Mouse (Mus musculus) embryonic facial prominence, embryonic 15.5 days (tissue): Measurements from ENCODE around the gene Lingo2. TPM values are rescaled to one million over a fixed set of nuclear protein-coding genes. Genes with fewer than 3 reads are reported as not detected.

Experiments used
- ATAC-seq: fragments of 200-750 bp; cut with Nextera tagmentation; 2 replicates; pipeline ENCODE4 v1.8.0; 2017; ENCODE audit warnings: low read depth, moderate TSS enrichment; ENCODE audit not compliant: insufficient number of reproducible peaks, low FRiP score, low TSS enrichment
- H3K27ac ChIP-seq: fragments of 300-500 bp; sonication (generic); replicated peaks from 2 replicates; pipeline ENCODE4 v1.5.1; 2015; ENCODE audit warnings: mild to moderate bottlenecking, inconsistent platforms
- H3K27me3 ChIP-seq: fragments of 300-500 bp; sonication (generic); 2 replicates; pipeline ENCODE4 v1.6.1; 2015; ENCODE audit warnings: inconsistent platforms
- H3K36me3 ChIP-seq: fragments of 300-500 bp; sonication (generic); 2 replicates; pipeline ENCODE4 v1.6.1; 2015; ENCODE audit warnings: mild to moderate bottlenecking, inconsistent platforms
- H3K4me1 ChIP-seq: fragments of 300-500 bp; sonication (generic); 2 replicates; pipeline ENCODE4 v1.6.1; 2015; ENCODE audit warnings: inconsistent platforms
- H3K4me2 ChIP-seq: fragments of 300-500 bp; sonication (generic); replicated peaks from 2 replicates; pipeline ENCODE4 v1.6.1; 2015; ENCODE audit warnings: mild to moderate bottlenecking, inconsistent platforms
- H3K4me3 ChIP-seq: fragments of 300-500 bp; sonication (generic); replicated peaks from 2 replicates; pipeline ENCODE4 v1.5.1; 2015; ENCODE audit warnings: mild to moderate bottlenecking, inconsistent platforms
- H3K9ac ChIP-seq: fragments of 300-500 bp; sonication (generic); 2 replicates; pipeline ENCODE4 v1.6.1; 2015; ENCODE audit warnings: inconsistent platforms
- H3K9me3 ChIP-seq: fragments of 300-500 bp; sonication (generic); replicated peaks from 2 replicates; pipeline ENCODE4 v1.6.1; 2016; ENCODE audit warnings: inconsistent platforms
- whole genome bisulfite sequencing: fragments of 180-500 bp; shearing (Covaris S2); methylation state at CpG from one replicate; pipeline ENCODE4 v1.1.7; 2015; 5-methylcytosine and 5-hydroxymethylcytosine counted together
- polyA plus RNA-seq: library from polyadenylated mRNA; unstranded; fragments of >200 nt; fragmentation: Nextera tagmentation; extraction: Ambion mirVana; gene quantifications from 2 replicates; pipeline ENCODE4 v1.2.1, GENCODE M21; 2015

Gene Lingo2
- polyA plus RNA-seq, 1 experiment from 2014 or later, result 4.6 TPM

- no peak overlapping the region for H3K9ac ChIP-seq
- H3K27me3 ChIP-seq, result no peaks in the 10 kb centered on the region
- H3K9me3 ChIP-seq, result no peaks in the 10 kb centered on the region
- H3K4me3 ChIP-seq, result no peak overlapping the region
- H3K27ac ChIP-seq, result no peak overlapping the region
- no peak overlapping the region for H3K4me2 ChIP-seq
- no peaks in the 10 kb centered on the region for H3K36me3 ChIP-seq
- no peaks in the 10 kb centered on the region for H3K4me1 ChIP-seq
- no peak for ATAC-seq
- WGBS, result 82% methylated on average over 1 of the region's 1 CpGs
Observed at GRCm38 (mm10) chr4:36305228-36305627, 646.3 kb downstream of the Lingo2 start.

- Histone ChIP-seq H3K4me2 (peak overlapping the region; percentile 49; the same call in 1 of the 2 replicates), H3K9ac (no peak overlapping the region), H3K36me3 (no peaks in the 10 kb centered on the region), H3K4me1 (no peaks in the 10 kb centered on the region), H3K9me3 (no peaks in the 10 kb centered on the region), H3K4me3 (0 out of 2 replicates have a peak overlapping the region, but pooled peaks have one; percentile 36), H3K27ac (no peak overlapping the region), H3K27me3 (no peaks in the 10 kb centered on the region)
- WGBS, result 66% methylated on average over 8 of the region's 8 CpGs
- no peak for ATAC-seq
Observed at GRCm38 (mm10) chr4:36289701-36290053, 661.9 kb downstream of the Lingo2 start.

- H3K4me2 ChIP-seq, result peak overlapping the region; percentile 49
- H3K9ac ChIP-seq, result no peak overlapping the region
- H3K27ac ChIP-seq, result no peak overlapping the region; the same call in 1 of the 2 replicates
- 22% methylated on average over 17 of the region's 17 CpGs for WGBS
- H3K4me1 ChIP-seq, result no peaks in the 10 kb centered on the region
- H3K36me3 ChIP-seq, result no peaks in the 10 kb centered on the region
- H3K27me3 ChIP-seq, result no peaks in the 10 kb centered on the region
- no peaks in the 10 kb centered on the region for H3K9me3 ChIP-seq
- peak; percentile 69; the same call in 1 of the 2 replicates for ATAC-seq
- H3K4me3 ChIP-seq, result peak overlapping the region; percentile 36
Observed at GRCm38 (mm10) chr4:36288813-36289700, 662.5 kb downstream of the Lingo2 start.

- Histone ChIP-seq H3K4me2 (no peak overlapping the region), H3K27me3 (no peaks in the 10 kb centered on the region), H3K4me1 (no peaks in the 10 kb centered on the region), H3K9ac (no peak overlapping the region), H3K4me3 (no peak overlapping the region), H3K36me3 (no peaks in the 10 kb centered on the region), H3K9me3 (no peaks in the 10 kb centered on the region), H3K27ac (no peak overlapping the region)
- 81% methylated on average over 2 of the region's 2 CpGs for WGBS
- ATAC-seq, result no peak
Observed at GRCm38 (mm10) chr4:36262436-36263169, 688.9 kb downstream of the Lingo2 start.

- no peaks in the 10 kb centered on the region for H3K36me3 ChIP-seq
- H3K9me3 ChIP-seq, result no peaks in the 10 kb centered on the region
- peaks cover 6% of the 10 kb centered on the region; the same call in 1 of the 2 replicates for H3K4me1 ChIP-seq
- no peak overlapping the region for H3K4me2 ChIP-seq
- no peaks in the 10 kb centered on the region for H3K27me3 ChIP-seq
- no peak overlapping the region for H3K4me3 ChIP-seq
- H3K9ac ChIP-seq, result no peak overlapping the region
- WGBS, result 8% methylated on average over 7 of the region's 7 CpGs
- no peak for ATAC-seq
- H3K27ac ChIP-seq, result no peak overlapping the region
Observed at GRCm38 (mm10) chr4:36186231-36186922, 765.2 kb downstream of the Lingo2 start.

- no peak overlapping the region for H3K27ac ChIP-seq
- ATAC-seq, result no peak
- H3K9ac ChIP-seq, result no peak overlapping the region
- peaks cover 6% of the 10 kb centered on the region; the same call in 1 of the 2 replicates for H3K4me1 ChIP-seq
- H3K27me3 ChIP-seq, result no peaks in the 10 kb centered on the region
- no peaks in the 10 kb centered on the region for H3K36me3 ChIP-seq
- H3K9me3 ChIP-seq, result no peaks in the 10 kb centered on the region
- 43% methylated on average over 4 of the region's 4 CpGs for WGBS
- H3K4me3 ChIP-seq, result no peak overlapping the region
- no peak overlapping the region for H3K4me2 ChIP-seq
Observed at GRCm38 (mm10) chr4:36183643-36184042, 767.9 kb downstream of the Lingo2 start.

GRCm38 (mm10) chr4:36170099-36170498 lies 781.4 kb downstream of the Lingo2 start:
- Histone ChIP-seq H3K9ac (no peak overlapping the region), H3K27ac (no peak overlapping the region), H3K9me3 (no peaks in the 10 kb centered on the region), H3K27me3 (no peaks in the 10 kb centered on the region), H3K4me2 (no peak overlapping the region), H3K4me1 (no peaks in the 10 kb centered on the region), H3K4me3 (no peak overlapping the region), H3K36me3 (no peaks in the 10 kb centered on the region)
- WGBS, result 31% methylated on average over 1 of the region's 1 CpGs
- ATAC-seq, result no peak

- ATAC-seq, result no peak
- H3K4me3 ChIP-seq, result no peak overlapping the region
- H3K27me3 ChIP-seq, result no peaks in the 10 kb centered on the region
- no peak overlapping the region for H3K27ac ChIP-seq
- no peak overlapping the region for H3K9ac ChIP-seq
- H3K4me1 ChIP-seq, result no peaks in the 10 kb centered on the region
- no peak overlapping the region for H3K4me2 ChIP-seq
- H3K9me3 ChIP-seq, result no peaks in the 10 kb centered on the region
- no peaks in the 10 kb centered on the region for H3K36me3 ChIP-seq
Observed at GRCm38 (mm10) chr4:36131341-36131740, 820.2 kb downstream of the Lingo2 start.

- 76% methylated on average over 4 of the region's 4 CpGs for WGBS
- no peak for ATAC-seq
- Histone ChIP-seq H3K27ac (no peak overlapping the region), H3K9ac (no peak overlapping the region), H3K4me1 (no peaks in the 10 kb centered on the region), H3K27me3 (no peaks in the 10 kb centered on the region), H3K36me3 (no peaks in the 10 kb centered on the region), H3K4me3 (no peak overlapping the region), H3K9me3 (no peaks in the 10 kb centered on the region), H3K4me2 (no peak overlapping the region)
Observed at GRCm38 (mm10) chr4:36095482-36095881, 856.1 kb downstream of the Lingo2 start.

- H3K27me3 ChIP-seq, result no peaks in the 10 kb centered on the region
- H3K4me2 ChIP-seq, result no peak overlapping the region
- no peak overlapping the region for H3K9ac ChIP-seq
- no peak overlapping the region for H3K27ac ChIP-seq
- H3K4me3 ChIP-seq, result no peak overlapping the region
- 46% methylated on average over 3 of the region's 3 CpGs for WGBS
- no peaks in the 10 kb centered on the region for H3K36me3 ChIP-seq
- no peaks in the 10 kb centered on the region for H3K4me1 ChIP-seq
- no peaks in the 10 kb centered on the region for H3K9me3 ChIP-seq
- no peak for ATAC-seq
Observed at GRCm38 (mm10) chr4:36081095-36081852, 870.3 kb downstream of the Lingo2 start.
